Mouse (Mus musculus) erythroblast, embryonic 14.5 days (primary cell): Measurements from ENCODE around the gene Gm5930.
"Not testable (repeated sequence)": the region's sequence is repeated elsewhere in the genome, so short reads cannot be mapped to it uniquely, and the experiment has no call there.

Experiments used
- GATA1 ChIP-seq: IDR thresholded peaks from 2 replicates; pipeline ENCODE4 v1.6.1; 2012; ENCODE audit warnings: low read length, inconsistent platforms, mixed read lengths
- TAL1 ChIP-seq: IDR thresholded peaks from 3 replicates; pipeline ENCODE4 v1.6.1; 2012; ENCODE audit warnings: low read length, inconsistent platforms, mixed read lengths

GRCm38 (mm10) chr14:44338484-44338883 lies at the start of gene Gm5930:
- TF ChIP-seq GATA1, TAL1: not testable (repeated sequence)
